Mouse (Mus musculus) liver, embryonic 14.5 days (tissue): ENCODE measurements around the gene Itga5. TPM values are rescaled to one million over a fixed set of nuclear protein-coding genes. Genes with fewer than 3 reads are reported as not detected.

Experiments
- ATAC-seq: fragments of 200-750 bp; cut with Nextera tagmentation; 2 replicates; pipeline ENCODE4 v1.8.0; 2017; ENCODE audit warnings: moderate number of reproducible peaks, mild to moderate bottlenecking, moderate library complexity; ENCODE audit not compliant: insufficient read depth
- DNase-seq, 3 experiments: peaks; one replicate each; pipeline ENCODE4 v3.0.0-alpha.2; 2012 to 2013; ENCODE audit warnings: low read depth in 3 of 3, low spot score in 3 of 3
- H3K27ac ChIP-seq: fragments of 300-500 bp; sonication (generic); 2 replicates; pipeline ENCODE4 v1.5.1; 2014; ENCODE audit warnings: moderate library complexity, mild to moderate bottlenecking, control low read depth, inconsistent platforms
- H3K27me3 ChIP-seq: fragments of 300-500 bp; sonication (generic); 2 replicates; pipeline ENCODE4 v1.6.1; 2014; ENCODE audit warnings: mild to moderate bottlenecking, low read length, moderate library complexity; ENCODE audit not compliant: control insufficient read depth, insufficient read depth
- H3K36me3 ChIP-seq: fragments of 300-500 bp; sonication (generic); replicated peaks from 2 replicates; pipeline ENCODE4 v1.6.1; 2014; ENCODE audit warnings: low read depth; ENCODE audit not compliant: control insufficient read depth, insufficient read depth
- H3K4me1 ChIP-seq, 2 experiments: fragments of 200-500 bp in 1 of 2; fragments of 300-500 bp in 1 of 2; sonication (generic) in 1 of 2; replicated peaks; 2 replicates each; pipeline ENCODE4 v1.6.1; 2012 to 2014; ENCODE audit warnings: antibody characterized with exemption in 1 of 2, inconsistent platforms in 1 of 2, low read length in 1 of 2; ENCODE audit not compliant: control insufficient read depth in 2 of 2, insufficient read depth in 2 of 2
- H3K4me2 ChIP-seq: fragments of 300-500 bp; sonication (generic); 2 replicates; pipeline ENCODE4 v1.6.1; 2014; ENCODE audit warnings: low read depth, mild to moderate bottlenecking, control low read depth, moderate library complexity
- H3K4me3 ChIP-seq, 2 experiments: fragments of 200-500 bp in 1 of 2; fragments of 300-500 bp in 1 of 2; sonication (generic) in 1 of 2; 2 replicates each; pipeline ENCODE4 v1.5.1; 2012 to 2014; ENCODE audit warnings: low read depth in 2 of 2, low read length in 2 of 2, mild to moderate bottlenecking in 2 of 2, control low read depth in 1 of 2, inconsistent platforms in 1 of 2, moderate library complexity in 1 of 2; ENCODE audit not compliant: insufficient read depth in 1 of 2
- H3K9ac ChIP-seq: fragments of 300-500 bp; sonication (generic); replicated peaks from 2 replicates; pipeline ENCODE4 v1.6.1; 2014; ENCODE audit warnings: mild to moderate bottlenecking, control low read depth, moderate library complexity
- H3K9me3 ChIP-seq: fragments of 300-500 bp; sonication (generic); 2 replicates; pipeline ENCODE4 v1.6.1; 2016; ENCODE audit warnings: low read length, mixed read lengths; ENCODE audit not compliant: control insufficient read depth
- CTCF ChIP-seq: IDR thresholded peaks from 2 replicates; pipeline ENCODE4 v1.5.1; 2016; ENCODE audit warnings: antibody characterized with exemption, low read depth, control low read depth
- EP300 ChIP-seq: IDR thresholded peaks from 2 replicates; pipeline ENCODE4 v1.6.1; 2016; ENCODE audit warnings: antibody characterized with exemption, low read depth
- WGBS: fragments of 180-500 bp; shearing (Covaris S2); extraction: QIAGEN DNeasy Blood & Tissue Kit; methylation state at CpG from one replicate; pipeline ENCODE4 v1.1.7; 2014; ENCODE audit not compliant: insufficient replicate concordance; 5-methylcytosine and 5-hydroxymethylcytosine counted together
- polyA plus RNA-seq, 2 experiments: library from polyadenylated mRNA; depleted of rRNA in 1 of 2; stranded (reverse) in 1 of 2; unstranded in 1 of 2; fragments of >200 nt; fragmentation: Nextera tagmentation in 1 of 2; extraction: Ambion mirVana in 1 of 2; gene quantifications; 2 replicates each; pipeline versions ENCODE4 v1.2.1 to v1.2.3; 2012 to 2014

The Itga5 gene
- polyA plus RNA-seq, 2 experiments = 8.4 to 9.9 TPM

DNA sequence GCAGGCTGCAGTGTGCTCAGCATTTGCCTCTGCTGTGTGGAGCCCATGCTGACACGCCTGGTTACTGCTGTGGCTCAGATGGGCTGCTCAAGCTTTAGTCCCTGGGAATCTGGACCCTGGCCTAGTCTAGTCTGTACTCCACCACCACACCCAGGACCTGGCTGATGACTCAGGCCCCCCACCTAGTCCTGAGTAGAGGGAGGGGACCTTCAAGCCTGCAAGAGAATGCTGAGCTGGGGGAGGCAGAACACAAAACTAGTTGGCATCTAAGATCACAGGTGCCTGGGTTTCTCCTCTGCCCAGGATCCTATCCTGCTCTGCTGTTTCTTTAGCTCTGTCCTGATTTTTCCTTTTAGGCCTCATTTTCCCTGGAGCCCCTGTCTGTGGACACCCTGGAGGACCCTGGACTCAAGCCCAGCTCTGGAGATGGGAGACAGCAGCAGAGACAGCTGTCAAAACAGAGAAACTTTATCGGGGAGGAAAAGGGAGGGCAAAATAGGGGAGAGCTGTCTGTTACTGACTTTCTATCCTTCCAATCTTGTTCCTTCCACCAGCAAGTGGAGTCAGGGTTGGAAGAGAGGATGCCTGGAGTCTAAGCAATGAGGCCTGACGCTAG, 48.3 kb downstream of the Itga5 start:
- no peak for ATAC-seq
- no peak for TF ChIP-seq EP300
- TF ChIP-seq CTCF = no peak
- DNase-seq = no peak
- H3K4me1 ChIP-seq = peaks cover 0 to 4% of the 10 kb centered on the region in 2 experiments; a peak in 2 of 4 replicates
- no peaks in the 10 kb centered on the region for H3K27me3 ChIP-seq
- H3K9me3 ChIP-seq = no peaks in the 10 kb centered on the region
- no peak overlapping the region for H3K9ac ChIP-seq
- no peak overlapping the region for H3K4me2 ChIP-seq
- no peaks in the 10 kb centered on the region for H3K36me3 ChIP-seq
- H3K4me3 ChIP-seq = no peak overlapping the region
- WGBS = 52% methylated on average over 3 of the region's 3 CpGs
- H3K27ac ChIP-seq = no peak overlapping the region

GRCm38 (mm10) chr15:103317731-103318130, 48.8 kb downstream of the Itga5 start:
- 73% methylated on average over 8 of the region's 8 CpGs for WGBS
- Histone ChIP-seq H3K27me3 (no peaks in the 10 kb centered on the region), H3K9ac (no peak overlapping the region), H3K27ac (no peak overlapping the region), H3K9me3 (no peaks in the 10 kb centered on the region), H3K4me3 (no peak overlapping the region), H3K4me2 (no peak overlapping the region), H3K4me1 (peaks cover 0 to under 1% of the 10 kb centered on the region in 2 experiments; a peak in 2 of 4 replicates), H3K36me3 (no peaks in the 10 kb centered on the region)
- no peak for DNase-seq
- no peak for ATAC-seq
- TF ChIP-seq EP300 (no peak), CTCF (no peak)

DNA sequence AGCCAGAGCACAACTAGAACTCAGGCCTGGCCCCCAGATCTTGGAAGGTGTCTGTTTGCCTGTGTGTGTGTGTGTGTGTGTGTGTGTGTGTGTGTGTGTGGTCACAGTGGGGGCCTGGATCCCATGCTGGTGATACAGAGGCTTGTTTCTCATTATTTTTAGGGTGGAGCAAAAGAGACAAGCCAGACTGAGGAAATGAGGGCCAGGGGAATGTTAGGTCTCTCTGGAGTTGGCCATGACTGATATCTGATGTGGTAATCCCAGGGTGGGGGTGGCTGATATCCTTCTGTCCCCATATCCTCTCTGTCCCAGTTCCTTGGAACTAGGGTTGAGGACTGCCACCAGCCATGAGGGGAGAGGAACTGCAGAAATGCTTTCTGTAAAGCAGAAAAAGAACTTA, 49.4 kb downstream of the Itga5 start:
- H3K36me3 ChIP-seq = no peaks in the 10 kb centered on the region
- no peaks in the 10 kb centered on the region for H3K9me3 ChIP-seq
- H3K27ac ChIP-seq = no peak overlapping the region
- H3K27me3 ChIP-seq = no peaks in the 10 kb centered on the region
- H3K4me1 ChIP-seq = no peaks in the 10 kb centered on the region; a peak in 1 of 4 replicates
- H3K9ac ChIP-seq = no peak overlapping the region
- H3K4me2 ChIP-seq = no peak overlapping the region
- H3K4me3 ChIP-seq = no peak overlapping the region
- no peak for DNase-seq
- TF ChIP-seq CTCF (no peak), EP300 (no peak)
- ATAC-seq = no peak

GRCm38 (mm10) chr15:103315979-103316776, 50.4 kb downstream of the Itga5 start:
- Histone ChIP-seq H3K4me1 (no peaks in the 10 kb centered on the region), H3K27ac (no peak overlapping the region), H3K9ac (no peak overlapping the region), H3K4me3 (no peak overlapping the region), H3K36me3 (no peaks in the 10 kb centered on the region), H3K27me3 (no peaks in the 10 kb centered on the region), H3K4me2 (no peak overlapping the region), H3K9me3 (no peaks in the 10 kb centered on the region)
- WGBS = 74% methylated on average over 10 of the region's 10 CpGs
- no peak for TF ChIP-seq CTCF
- TF ChIP-seq EP300 = no peak
- no peak for ATAC-seq
- no peak for DNase-seq

GRCm38 (mm10) chr15:103315011-103315502, 51.5 kb downstream of the Itga5 start:
- ATAC-seq (peak; percentile 42), DNase-seq (no peak)
- no peak overlapping the region for H3K9ac ChIP-seq
- peak; percentile 91 for TF ChIP-seq CTCF
- TF ChIP-seq EP300 = no peak
- no peaks in the 10 kb centered on the region for H3K4me1 ChIP-seq
- no peak overlapping the region for H3K27ac ChIP-seq
- WGBS = 36% methylated on average over 18 of the region's 18 CpGs
- H3K4me2 ChIP-seq = no peak overlapping the region
- no peaks in the 10 kb centered on the region for H3K36me3 ChIP-seq
- no peaks in the 10 kb centered on the region for H3K27me3 ChIP-seq
- H3K4me3 ChIP-seq = no peak overlapping the region
- H3K9me3 ChIP-seq = no peaks in the 10 kb centered on the region
